Mouse (Mus musculus): ENCODE measurements at regions not wholly inside any gene's neighbourhood (a gene's known extent, or its start where the extent isn't known, plus 50 kb on each side); places are given as distances from the start of the nearest gene placed in this dataset.

DNA sequence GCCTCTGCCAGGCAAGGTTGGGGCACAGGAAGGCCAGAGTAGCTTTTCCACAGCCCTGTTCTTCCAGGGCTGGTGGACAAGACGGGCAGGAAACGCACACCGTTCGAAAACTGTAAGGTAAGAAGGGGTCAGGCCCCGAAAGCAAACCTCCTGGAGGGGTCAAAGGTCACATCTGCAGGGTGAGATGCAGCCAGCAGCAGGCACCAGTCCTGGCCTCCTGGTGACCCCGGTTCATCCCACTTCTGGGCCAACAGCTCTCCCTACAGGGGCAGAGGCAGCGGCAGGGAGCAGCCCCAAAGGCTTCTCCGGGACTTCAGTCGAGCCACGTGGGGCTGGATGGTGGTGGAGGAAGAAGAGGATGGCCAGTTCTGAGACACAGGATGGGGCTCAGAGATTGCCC, 98.3 kb downstream of the Rplp1 start:
- DNase-seq = no peak

DNA sequence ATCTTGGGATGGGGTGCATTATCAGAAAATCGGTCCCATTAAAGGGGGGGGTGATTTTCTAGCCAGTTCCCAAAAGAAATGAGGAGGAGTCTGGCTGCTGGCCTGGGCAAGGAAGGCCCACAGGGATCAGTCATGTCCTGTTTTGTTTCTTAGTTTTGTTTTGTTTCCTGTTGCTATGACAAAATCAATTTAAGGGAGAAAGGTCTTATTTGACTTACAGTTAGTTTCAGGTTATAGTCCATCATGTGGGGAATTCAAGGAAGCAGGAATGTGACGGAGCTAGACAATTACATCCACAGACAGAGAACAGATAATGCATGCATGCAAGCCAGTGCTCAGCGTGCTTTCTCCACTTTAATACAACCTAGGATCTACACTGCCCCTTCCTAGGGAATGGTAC, 101.1 kb downstream of the Rplp1 start:
- no peak for DNase-seq

GRCm38 (mm10) chr9:61812315-61812714, 102.0 kb downstream of the Rplp1 start:
- DNase-seq = no peak

- no peak for DNase-seq
Measured at GRCm38 (mm10) chr9:61810456-61810855, 103.9 kb downstream of the Rplp1 start.

DNA sequence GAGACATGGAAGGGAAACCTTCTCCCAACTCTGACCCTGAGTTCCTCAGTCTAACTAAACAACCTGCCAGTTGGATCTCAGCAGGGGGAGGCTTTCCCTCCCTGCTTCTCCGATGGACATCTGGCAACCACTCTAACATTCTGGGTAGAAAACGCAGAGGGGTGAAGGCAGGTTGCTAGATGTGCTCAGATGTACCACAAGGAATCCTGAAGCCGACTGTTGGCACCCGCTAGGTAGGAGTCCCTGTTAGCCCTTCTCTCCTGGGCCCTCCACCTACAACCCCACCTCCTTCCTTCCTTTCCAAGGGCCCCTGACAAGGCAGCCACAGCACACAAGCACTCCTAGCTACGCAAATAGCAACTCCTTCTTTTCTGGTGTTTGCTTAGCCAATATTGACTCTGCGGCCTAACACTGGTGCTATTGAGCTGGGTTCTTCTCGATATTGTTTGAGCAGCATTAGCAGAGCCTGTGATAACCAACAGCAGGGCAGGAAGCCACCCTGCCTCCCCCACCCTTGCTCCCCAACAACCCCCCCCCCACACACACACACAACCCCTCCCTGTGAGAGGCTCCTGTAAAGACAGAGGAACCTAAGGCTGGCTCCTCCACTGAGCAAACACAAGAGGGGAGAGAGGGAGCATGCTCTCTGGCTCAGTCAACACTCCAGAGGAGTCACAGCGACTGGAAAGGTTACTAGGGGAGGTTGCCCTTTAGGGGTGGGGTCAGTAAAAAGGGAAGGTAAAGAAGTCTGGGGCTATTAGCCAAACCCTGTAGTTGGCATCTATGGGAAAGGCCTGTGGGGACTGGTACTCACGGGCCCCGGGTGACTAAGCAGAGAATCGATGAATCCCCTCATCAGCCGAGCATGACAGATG, 105.8 kb downstream of the Rplp1 start:
- no peak for DNase-seq

DNA sequence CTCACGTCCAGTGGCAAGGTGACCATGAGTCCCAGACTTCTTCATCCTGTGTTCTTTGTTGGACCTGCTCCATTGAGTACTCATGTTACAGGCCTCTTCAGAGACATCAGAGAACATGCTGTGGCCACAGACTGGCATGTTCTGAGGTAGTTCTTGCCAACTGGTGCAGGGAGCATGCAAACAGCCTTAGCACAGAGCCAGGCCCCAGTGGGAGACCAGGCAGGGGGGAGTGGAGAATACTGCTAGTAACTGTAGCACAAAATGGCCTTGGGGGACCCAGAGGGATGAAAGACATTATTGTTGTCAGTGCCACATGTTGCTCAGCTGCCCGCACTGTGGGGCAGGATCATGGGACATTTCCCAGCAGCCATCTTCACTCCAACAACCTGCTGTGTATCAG, 108.4 kb downstream of the Rplp1 start:
- DNase-seq = no peak

DNA sequence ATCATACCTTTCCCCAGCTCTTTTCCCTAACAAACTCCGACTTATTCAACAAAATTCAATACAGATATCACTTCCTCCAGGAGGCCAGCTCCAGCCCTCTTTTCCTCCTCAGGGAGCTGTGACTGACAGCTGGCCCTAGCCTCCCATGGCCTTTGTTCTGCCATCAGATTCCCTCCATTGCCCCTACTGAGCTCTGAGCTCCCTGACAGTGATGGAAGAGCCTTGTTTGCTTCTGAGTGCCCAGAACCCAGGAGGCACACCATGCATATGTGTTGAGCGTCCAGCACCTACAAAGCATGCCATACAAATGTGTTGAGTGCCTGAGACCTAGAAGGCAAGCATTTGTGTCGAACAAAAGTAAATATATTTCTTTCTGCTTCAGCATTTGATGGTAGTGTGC, 110.8 kb downstream of the Rplp1 start:
- no peak for DNase-seq

DNA sequence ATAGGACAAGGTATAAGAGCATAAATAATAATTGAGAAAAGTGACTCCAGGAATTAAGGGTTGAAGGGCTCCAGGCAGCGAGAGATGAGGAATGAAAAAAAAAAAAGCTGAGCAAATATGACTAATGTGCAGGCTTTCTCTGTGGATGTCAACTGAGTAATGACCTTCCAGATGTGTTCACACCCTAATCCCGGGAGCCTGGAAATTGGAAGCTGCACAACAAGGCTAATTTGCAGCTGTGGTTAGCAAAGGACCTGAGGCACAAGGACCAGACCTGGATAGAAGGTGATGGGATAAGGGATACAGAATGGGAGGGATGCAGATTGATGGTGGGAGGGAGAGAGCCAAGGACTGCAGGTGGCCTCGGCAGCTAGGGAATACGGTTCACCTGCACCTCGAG, 111.6 kb downstream of the Rplp1 start:
- no peak for DNase-seq

GRCm38 (mm10) chr9:61799535-61799934, 114.8 kb downstream of the Rplp1 start:
- no peak for DNase-seq

- no peak for DNase-seq
Measured at GRCm38 (mm10) chr9:61795910-61796309, 118.4 kb downstream of the Rplp1 start.

- no peak for DNase-seq
Measured at GRCm38 (mm10) chr9:61791435-61792064, 122.8 kb downstream of the Rplp1 start.

GRCm38 (mm10) chr9:61790849-61791248, 123.5 kb downstream of the Rplp1 start:
- DNase-seq = peak; percentile 12

DNA sequence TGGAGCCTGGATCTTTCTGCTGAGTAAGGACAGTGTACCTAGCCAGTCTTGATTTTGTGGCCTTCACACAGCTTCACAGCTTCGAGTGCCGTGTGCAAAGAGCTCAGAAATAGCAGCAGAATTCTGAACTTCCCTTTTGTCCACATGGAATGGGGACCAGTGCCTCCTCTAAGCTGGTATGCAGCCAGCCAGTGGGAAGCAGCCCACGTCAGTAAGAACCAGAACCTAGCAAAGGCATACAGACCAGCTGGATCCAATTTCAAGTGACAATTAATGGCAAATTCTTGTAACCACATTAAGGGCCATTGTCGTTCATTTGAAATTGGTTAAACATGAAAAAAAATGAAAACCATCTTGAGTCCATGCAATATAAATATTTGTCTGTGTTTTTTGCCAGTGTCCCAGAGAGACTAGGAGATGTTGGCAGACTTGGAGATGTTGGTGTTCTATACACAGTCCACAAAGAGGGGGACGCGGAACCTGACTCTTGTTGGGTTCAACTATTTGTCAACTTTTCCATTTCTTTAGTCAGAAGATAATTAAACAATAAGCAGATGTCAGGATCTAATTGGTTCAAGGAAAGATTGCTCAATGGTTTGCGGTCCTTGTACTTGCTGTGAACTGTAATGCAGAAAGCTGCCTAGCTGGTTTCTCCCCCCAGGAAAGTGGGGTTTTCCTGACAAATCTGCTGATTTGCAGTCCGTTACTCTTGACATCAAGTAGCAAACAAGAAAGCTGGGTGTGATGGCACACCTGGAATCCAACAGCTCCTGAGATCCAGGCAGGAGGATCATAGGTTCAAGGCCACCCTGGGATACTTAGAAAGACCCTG, 125.1 kb downstream of the Rplp1 start:
- no peak for DNase-seq

DNA sequence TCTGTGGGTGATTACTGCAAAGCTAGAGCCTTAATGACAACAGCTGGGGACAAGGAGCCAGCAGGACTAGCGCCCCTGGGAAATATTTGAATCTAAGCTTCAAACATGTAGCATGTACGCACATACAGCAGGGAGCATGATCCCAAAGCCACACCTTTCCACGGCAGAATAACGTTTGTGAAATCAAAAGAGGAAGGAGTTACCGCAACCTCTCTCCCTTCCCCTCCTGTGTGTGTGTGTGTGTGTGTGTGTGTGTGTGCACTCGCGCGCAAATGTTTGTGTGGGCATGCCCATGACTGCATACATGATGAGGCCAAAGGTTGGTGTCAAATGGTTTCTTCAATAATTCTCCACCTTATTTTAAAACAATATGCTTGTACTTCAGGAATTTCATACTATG, 132.9 kb downstream of the Rplp1 start:
- no peak for DNase-seq

DNA sequence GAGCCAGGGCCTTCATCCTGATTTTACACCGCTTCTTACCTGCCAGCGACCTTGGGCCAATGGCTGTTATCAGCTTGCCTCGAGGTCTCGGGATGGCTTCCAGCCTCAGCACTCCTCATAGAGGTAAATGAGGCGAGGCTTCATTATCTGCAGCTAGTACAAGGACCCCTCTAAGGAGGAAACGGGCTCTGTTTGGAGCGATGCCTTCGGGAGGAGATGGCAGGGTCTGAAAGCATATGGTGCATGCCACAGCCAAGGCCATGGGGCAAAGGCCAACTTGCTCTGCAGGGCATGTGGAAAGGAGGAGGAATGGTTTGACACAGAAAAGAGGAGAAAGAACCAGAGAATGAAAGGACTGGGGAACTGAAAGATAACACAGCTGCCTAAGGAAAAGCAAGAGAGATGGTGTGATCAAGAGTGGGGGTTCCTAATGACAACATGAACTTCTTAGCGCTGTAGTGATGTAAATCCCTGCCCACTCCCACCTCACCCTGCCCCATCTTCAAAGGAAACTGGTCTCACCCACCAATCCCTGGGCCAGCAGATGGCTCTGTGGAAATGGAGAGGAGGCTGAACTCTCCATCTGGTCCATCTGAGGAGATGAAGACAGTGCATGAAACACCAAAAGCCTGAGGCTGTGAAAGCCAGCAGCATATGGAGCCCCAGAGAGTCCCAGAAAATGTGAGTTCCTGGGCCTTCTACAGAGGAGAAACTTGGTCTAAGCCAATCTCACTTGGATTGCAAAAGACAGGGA, 134.0 kb downstream of the Rplp1 start:
- no peak for DNase-seq

DNA sequence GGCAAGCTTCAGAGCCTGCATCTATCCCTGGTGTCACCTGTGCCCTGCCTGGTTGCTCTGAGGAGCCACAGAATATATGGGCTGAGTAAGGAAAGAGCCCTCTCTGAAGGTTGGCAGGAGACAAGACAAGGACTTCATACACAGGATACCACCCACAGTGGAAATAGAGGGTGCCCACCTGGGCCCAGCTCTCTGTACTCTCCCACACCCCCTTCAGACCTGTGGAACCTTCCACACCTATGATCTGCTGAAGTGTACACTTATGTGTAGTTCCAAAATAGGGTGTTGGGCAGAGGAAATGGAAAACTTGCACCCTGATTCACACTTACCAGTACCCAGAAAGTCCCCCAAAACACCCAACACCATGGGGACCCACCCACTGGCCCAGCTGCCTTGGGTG, 135.2 kb downstream of the Rplp1 start:
- DNase-seq = no peak

DNA sequence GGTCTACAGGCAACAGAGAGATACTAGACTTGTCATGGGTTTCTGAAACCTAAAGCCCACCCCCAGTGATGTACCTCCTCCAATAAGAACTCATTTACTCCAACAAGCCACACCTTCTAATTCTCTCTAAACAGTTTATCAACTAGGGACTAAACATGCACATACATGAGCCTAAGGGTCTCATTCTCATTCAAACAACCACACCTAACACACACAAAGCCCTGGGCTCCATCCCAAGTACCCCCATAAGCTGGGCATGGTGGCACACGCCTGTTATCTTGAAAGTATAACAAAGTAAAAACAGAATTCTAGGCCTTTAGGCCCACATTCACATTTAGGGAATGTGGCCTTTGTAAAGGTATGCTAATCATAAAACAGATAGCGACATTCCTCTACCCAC, 137.9 kb downstream of the Rplp1 start:
- no peak for DNase-seq

DNA sequence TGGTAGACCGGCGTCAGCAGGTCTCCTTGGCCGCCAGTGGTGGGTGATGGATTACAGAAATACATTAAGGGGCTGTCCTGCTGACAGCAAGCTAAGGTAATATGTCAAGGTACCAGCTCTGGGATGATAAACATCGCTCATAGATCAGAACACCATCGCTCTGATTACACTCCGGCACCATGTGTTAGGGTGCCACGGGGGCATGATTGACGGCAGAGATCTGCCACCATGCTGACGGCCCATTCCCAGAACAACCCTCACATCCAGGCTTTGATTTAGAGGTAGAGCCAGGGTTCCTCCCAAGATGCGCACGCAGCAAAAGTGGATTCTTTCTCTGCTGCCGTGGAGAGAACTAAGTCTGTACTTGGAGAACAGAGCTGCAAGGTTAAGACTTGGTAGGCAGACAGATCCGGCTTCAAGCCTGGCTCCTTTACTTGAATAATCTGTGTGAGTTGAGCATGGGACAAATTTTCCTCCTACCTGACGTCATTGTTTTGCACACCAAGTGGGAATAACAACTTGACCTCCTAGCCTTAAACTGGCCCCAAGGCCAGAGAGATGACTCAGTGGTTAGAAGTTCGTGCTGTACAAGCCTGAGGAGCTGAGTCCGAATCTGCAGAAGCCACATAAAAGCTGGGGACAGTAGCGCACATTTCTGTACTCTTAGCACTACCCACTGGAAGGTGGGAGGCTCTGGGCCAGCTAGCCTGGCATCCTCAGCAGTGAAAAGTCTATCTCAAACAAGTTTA, 144.0 kb downstream of the Rplp1 start:
- DNase-seq = no peak

DNA sequence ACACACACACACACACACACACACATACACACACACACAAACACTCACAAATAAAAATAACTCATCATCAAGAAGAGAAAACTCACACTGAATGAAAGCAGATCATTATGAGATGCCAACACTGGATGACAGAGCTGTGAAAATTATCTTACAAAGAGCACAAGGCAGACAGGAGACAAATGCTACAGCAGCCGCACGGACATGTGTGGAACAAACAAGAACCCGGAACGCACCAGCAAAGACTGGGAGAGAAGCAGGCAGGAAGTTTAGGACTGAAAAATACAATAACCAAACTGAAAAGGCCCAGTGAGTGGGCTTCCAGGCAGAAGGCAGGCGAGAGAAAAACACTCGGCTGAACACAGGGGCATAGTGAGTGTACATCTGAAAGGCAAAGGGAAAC, 148.2 kb downstream of the Rplp1 start:
- no peak for DNase-seq

- DNase-seq = peak; percentile 50
Measured at GRCm38 (mm10) chr9:61765366-61765765, 149.0 kb downstream of the Rplp1 start.

DNA sequence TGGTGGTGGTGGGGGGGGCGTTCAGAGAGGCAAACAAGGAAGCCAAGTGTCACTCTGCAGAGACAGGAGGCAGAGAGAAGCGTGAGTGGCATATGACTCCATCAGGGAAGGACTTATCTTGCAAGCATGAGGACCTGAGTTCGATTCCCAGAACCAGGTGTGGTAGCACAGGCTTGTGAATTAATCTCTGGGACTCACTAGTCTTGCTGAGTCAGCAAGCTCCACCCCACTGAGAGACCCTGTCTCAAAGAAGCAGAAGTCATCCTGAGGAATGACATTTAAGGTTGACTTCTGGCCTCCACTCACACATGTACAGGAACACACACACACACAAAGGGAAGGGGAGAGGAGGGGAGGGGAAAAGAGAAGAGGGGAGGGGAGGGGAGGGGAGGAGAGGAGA, 156.5 kb downstream of the Rplp1 start:
- DNase-seq = no peak

- DNase-seq = no peak
Measured at GRCm38 (mm10) chr9:61756801-61757342, 157.5 kb downstream of the Rplp1 start.

Measured in thymus, postnatal 25 days (tissue).